Mouse (Mus musculus) ES-E14 (cell line): ENCODE measurements around the gene Nek7. TPM values are rescaled to one million over a fixed set of nuclear protein-coding genes. Genes with fewer than 3 reads are reported as not detected.

Source experiments
- DNase-seq: peaks from one replicate; pipeline ENCODE4 v3.0.0-alpha.2; 2013; ENCODE audit warnings: low read depth, low spot score
- H3K27ac ChIP-seq: 2 replicates; pipeline ENCODE4 v1.5.1; 2012; ENCODE audit warnings: low read depth, mild to moderate bottlenecking, low read length, moderate library complexity, mixed read lengths; ENCODE audit not compliant: poor library complexity, insufficient read depth, severe bottlenecking
- H3K36me3 ChIP-seq: 2 replicates; pipeline ENCODE4 v1.6.1; 2012; ENCODE audit warnings: mild to moderate bottlenecking, low read length, moderate library complexity, mixed read lengths; ENCODE audit not compliant: control insufficient read depth, poor library complexity, insufficient read depth, severe bottlenecking
- H3K4me1 ChIP-seq, 2 experiments: fragments of 150-350 bp in 1 of 2; sonication (generic) in 1 of 2; 2 replicates each; pipeline ENCODE4 v1.6.1; 2012; ENCODE audit warnings: low read length in 2 of 2, mild to moderate bottlenecking in 1 of 2, mixed read lengths in 1 of 2; ENCODE audit not compliant: control insufficient read depth in 2 of 2, insufficient read depth in 2 of 2, poor library complexity in 1 of 2
- H3K4me3 ChIP-seq, 2 experiments: fragments of 150-350 bp in 1 of 2; sonication (generic) in 1 of 2; 2 replicates each; pipeline ENCODE4 v1.5.1; 2012; ENCODE audit warnings: low read length in 2 of 2, low read depth in 1 of 2, mild to moderate bottlenecking in 1 of 2, mixed read lengths in 1 of 2; ENCODE audit not compliant: insufficient read depth in 1 of 2, poor library complexity in 1 of 2, severe bottlenecking in 1 of 2
- H3K9ac ChIP-seq: 2 replicates; pipeline ENCODE4 v1.6.1; 2012; ENCODE audit warnings: low read depth, mild to moderate bottlenecking, low read length, mixed read lengths; ENCODE audit not compliant: poor library complexity, insufficient read depth, severe bottlenecking
- H3K9me3 ChIP-seq: fragments of 150-350 bp; sonication (generic); 2 replicates; pipeline ENCODE4 v1.6.1; 2012; ENCODE audit warnings: low read depth, mild to moderate bottlenecking, low read length; ENCODE audit not compliant: control insufficient read depth, insufficient read depth
- CHD2 ChIP-seq: IDR thresholded peaks from 2 replicates; pipeline ENCODE4 v1.6.1; 2014; ENCODE audit warnings: mild to moderate bottlenecking, low read depth, low read length, inconsistent platforms
- HCFC1 ChIP-seq: IDR thresholded peaks from 2 replicates; pipeline ENCODE4 v1.6.1; 2012; ENCODE audit warnings: low read length, inconsistent platforms, borderline replicate concordance; ENCODE audit not compliant: insufficient read depth
- MAFK ChIP-seq: IDR thresholded peaks from 2 replicates; pipeline ENCODE4 v1.6.1; 2014; ENCODE audit warnings: mild to moderate bottlenecking, low read depth, low read length, inconsistent platforms; ENCODE audit not compliant: insufficient read depth
- ZC3H11A ChIP-seq: IDR thresholded peaks from 2 replicates; pipeline ENCODE4 v1.6.1; 2012; ENCODE audit warnings: low read depth, mild to moderate bottlenecking, inconsistent platforms, low read length, borderline replicate concordance
- ZNF384 ChIP-seq: IDR thresholded peaks from 2 replicates; pipeline ENCODE4 v1.6.1; 2012; ENCODE audit warnings: low read depth, low read length, inconsistent platforms
- in situ Hi-C, 2 experiments: fragments of 600-800 bp; cut with MboI; formaldehyde crosslinking; loops; one replicate each; pipeline ENCODE4 v1.15.1; 2025; ENCODE audit warnings: low sequenced_read_pairs in 2 of 2, inconsistent platforms in 1 of 2; ENCODE audit not compliant: unreplicated experiment in 2 of 2
- total RNA-seq: library from RNA; depleted of rRNA; stranded (reverse); fragments of 300-350 nt; gene quantifications from 2 replicates; pipeline ENCODE4 v1.2.3, GENCODE M21; 2012

Nek7 gene
- total RNA-seq, 1 experiment = 13.3 TPM

- TF ChIP-seq ZC3H11A = no peak
- no peak for TF ChIP-seq MAFK
- TF ChIP-seq ZNF384 = no peak
- no peak for TF ChIP-seq HCFC1
- H3K4me3 ChIP-seq = no peak overlapping the region
- no peaks in the 10 kb centered on the region for H3K4me1 ChIP-seq
- no peak for DNase-seq
- H3K36me3 ChIP-seq = no peaks in the 10 kb centered on the region
- in situ Hi-C loops = no loop called here
- H3K9me3 ChIP-seq = no peaks in the 10 kb centered on the region
- H3K9ac ChIP-seq = no peak overlapping the region
- no peak overlapping the region for H3K27ac ChIP-seq
These were observed 109.4 kb downstream of the Nek7 start for GRCm38 (mm10) chr1:138510566-138510965.

GRCm38 (mm10) chr1:138507446-138508043, 112.4 kb downstream of the Nek7 start:
- in situ Hi-C loops = no loop called here
- Histone ChIP-seq H3K4me1 (peaks cover 0 to 4% of the 10 kb centered on the region in 2 experiments; a peak in 1 of 4 replicates), H3K27ac (no peak overlapping the region), H3K4me3 (no peak overlapping the region), H3K9me3 (no peaks in the 10 kb centered on the region), H3K36me3 (no peaks in the 10 kb centered on the region), H3K9ac (no peak overlapping the region)
- no peak for TF ChIP-seq CHD2
- no peak for TF ChIP-seq HCFC1
- no peak for TF ChIP-seq MAFK
- no peak for TF ChIP-seq ZC3H11A
- no peak for TF ChIP-seq ZNF384
- DNase-seq = no peak

- no peak overlapping the region for H3K27ac ChIP-seq
- no peak overlapping the region for H3K4me3 ChIP-seq
- no peak overlapping the region for H3K9ac ChIP-seq
- TF ChIP-seq ZNF384 (no peak), HCFC1 (no peak), ZC3H11A (no peak), MAFK (no peak), CHD2 (no peak)
- H3K36me3 ChIP-seq = no peaks in the 10 kb centered on the region
- in situ Hi-C loops = no loop called here
- DNase-seq = no peak
- H3K4me1 ChIP-seq = peaks cover 0 to 4% of the 10 kb centered on the region in 2 experiments; a peak in 1 of 4 replicates
- H3K9me3 ChIP-seq = no peaks in the 10 kb centered on the region
These were observed 112.9 kb downstream of the Nek7 start for GRCm38 (mm10) chr1:138507014-138507413.

GRCm38 (mm10) chr1:138504228-138504627, 115.7 kb downstream of the Nek7 start:
- H3K27ac ChIP-seq = no peak overlapping the region
- H3K9ac ChIP-seq = no peak overlapping the region
- in situ Hi-C loops = no loop called here
- peak; percentile 7 for DNase-seq
- no peak overlapping the region for H3K4me3 ChIP-seq
- H3K4me1 ChIP-seq = peaks cover 0 to 4% of the 10 kb centered on the region in 2 experiments; a peak in 1 of 4 replicates
- no peaks in the 10 kb centered on the region for H3K9me3 ChIP-seq
- H3K36me3 ChIP-seq = no peaks in the 10 kb centered on the region
- TF ChIP-seq CHD2 (no peak), ZC3H11A (no peak)

GRCm38 (mm10) chr1:138500691-138501090, 119.2 kb downstream of the Nek7 start:
- no peak for DNase-seq
- H3K9ac ChIP-seq = no peak overlapping the region
- H3K4me1 ChIP-seq = peaks cover 0 to 4% of the 10 kb centered on the region in 2 experiments; a peak in 1 of 4 replicates
- H3K4me3 ChIP-seq = no peak overlapping the region
- H3K27ac ChIP-seq = no peak overlapping the region
- no peaks in the 10 kb centered on the region for H3K36me3 ChIP-seq
- in situ Hi-C loops = no loop called here
- no peaks in the 10 kb centered on the region for H3K9me3 ChIP-seq
- TF ChIP-seq ZC3H11A (no peak), CHD2 (no peak), ZNF384 (no peak), HCFC1 (no peak), MAFK (no peak)
